Mouse (Mus musculus) midbrain, embryonic 14.5 days (tissue): ENCODE results near the gene Frzb. TPM values are rescaled to one million over a fixed set of nuclear protein-coding genes. Genes with fewer than 3 reads are reported as not detected.

Experiments
- ATAC-seq: fragments of 200-750 bp; cut with Nextera tagmentation; 2 replicates; pipeline ENCODE4 v1.8.0; 2017; ENCODE audit warnings: moderate number of reproducible peaks, moderate library complexity; ENCODE audit not compliant: low FRiP score, low TSS enrichment
- DNase-seq: peaks from one replicate; pipeline ENCODE4 v3.0.0-alpha.2; 2015
- H3K27ac ChIP-seq: fragments of 300-500 bp; sonication (generic); replicated peaks from 2 replicates; pipeline ENCODE4 v1.5.1; 2014; ENCODE audit warnings: mild to moderate bottlenecking, low read depth, low read length, moderate library complexity
- H3K27me3 ChIP-seq: fragments of 300-500 bp; sonication (generic); 2 replicates; pipeline ENCODE4 v1.6.1; 2014; ENCODE audit warnings: low read length, control low read depth, mixed read lengths; ENCODE audit not compliant: control insufficient read depth, insufficient read depth
- H3K36me3 ChIP-seq: fragments of 300-500 bp; sonication (generic); 2 replicates; pipeline ENCODE4 v1.6.1; 2014; ENCODE audit warnings: low read length, control low read depth; ENCODE audit not compliant: control insufficient read depth, insufficient read depth
- H3K4me1 ChIP-seq: fragments of 300-500 bp; sonication (generic); 2 replicates; pipeline ENCODE4 v1.6.1; 2014; ENCODE audit warnings: mild to moderate bottlenecking, antibody characterized with exemption, low read length, control low read depth; ENCODE audit not compliant: control insufficient read depth, insufficient read depth
- H3K4me2 ChIP-seq: fragments of 300-500 bp; sonication (generic); 2 replicates; pipeline ENCODE4 v1.6.1; 2014; ENCODE audit warnings: mild to moderate bottlenecking, low read length, moderate library complexity
- H3K4me3 ChIP-seq: fragments of 300-500 bp; sonication (generic); replicated peaks from 2 replicates; pipeline ENCODE4 v1.5.1; 2014; ENCODE audit warnings: low read depth, low read length
- H3K9ac ChIP-seq: fragments of 300-500 bp; sonication (generic); replicated peaks from 2 replicates; pipeline ENCODE4 v1.6.1; 2014; ENCODE audit warnings: mild to moderate bottlenecking, low read length, moderate library complexity
- H3K9me3 ChIP-seq: fragments of 300-500 bp; sonication (generic); 2 replicates; pipeline ENCODE4 v1.6.1; 2016; ENCODE audit warnings: low read length, control low read depth, mixed read lengths; ENCODE audit not compliant: control insufficient read depth
- WGBS: fragments of 180-500 bp; shearing (Covaris S2); extraction: QIAGEN DNeasy Blood & Tissue Kit; methylation state at CpG from one replicate; pipeline ENCODE4 v1.1.7; 2014; 5-methylcytosine and 5-hydroxymethylcytosine counted together
- polyA plus RNA-seq: library from polyadenylated mRNA; unstranded; fragments of >200 nt; fragmentation: Nextera tagmentation; extraction: Ambion mirVana; gene quantifications from 2 replicates; pipeline ENCODE4 v1.2.1, GENCODE M21; 2014

Frzb gene
- polyA plus RNA-seq, 1 experiment from 2014 or later: 2.2 TPM

- H3K9me3 ChIP-seq: no peaks in the 10 kb centered on the region
- H3K9ac ChIP-seq: no peak overlapping the region
- ATAC-seq: no peak
- H3K4me1 ChIP-seq: 0 out of 2 replicates have a peak, but pooled peaks cover 4% of the 10 kb centered on the region
- H3K4me2 ChIP-seq: no peak overlapping the region
- no peak overlapping the region for H3K27ac ChIP-seq
- DNase-seq: no peak
- H3K27me3 ChIP-seq: no peaks in the 10 kb centered on the region
- 38% methylated on average over 2 of the region's 2 CpGs for WGBS
- H3K4me3 ChIP-seq: no peak overlapping the region
- no peaks in the 10 kb centered on the region for H3K36me3 ChIP-seq
Measured at GRCm38 (mm10) chr2:80437401-80437800, 10.0 kb downstream of the Frzb start.

GRCm38 (mm10) chr2:80434783-80435572 lies 12.4 kb downstream of the Frzb start:
- Histone ChIP-seq H3K4me2 (no peak overlapping the region), H3K9ac (no peak overlapping the region), H3K36me3 (no peaks in the 10 kb centered on the region), H3K4me1 (0 out of 2 replicates have a peak, but pooled peaks cover 4% of the 10 kb centered on the region), H3K4me3 (no peak overlapping the region), H3K27me3 (no peaks in the 10 kb centered on the region), H3K9me3 (no peaks in the 10 kb centered on the region), H3K27ac (no peak overlapping the region)
- no peak for ATAC-seq
- WGBS: 89% methylated on average over 11 of the region's 11 CpGs
- no peak for DNase-seq

GRCm38 (mm10) chr2:80433254-80433876 lies 14.1 kb downstream of the Frzb start:
- Histone ChIP-seq H3K4me3 (no peak overlapping the region), H3K36me3 (no peaks in the 10 kb centered on the region), H3K4me2 (no peak overlapping the region), H3K9ac (no peak overlapping the region), H3K27me3 (no peaks in the 10 kb centered on the region), H3K4me1 (no peaks in the 10 kb centered on the region), H3K27ac (no peak overlapping the region), H3K9me3 (no peaks in the 10 kb centered on the region)
- DNase-seq: no peak
- WGBS: 94% methylated on average over 6 of the region's 6 CpGs
- ATAC-seq: no peak

GRCm38 (mm10) chr2:80430357-80431053 lies 16.9 kb downstream of the Frzb start:
- H3K36me3 ChIP-seq: no peaks in the 10 kb centered on the region
- DNase-seq (no peak), ATAC-seq (no peak)
- no peak overlapping the region for H3K4me3 ChIP-seq
- H3K27me3 ChIP-seq: no peaks in the 10 kb centered on the region
- no peak overlapping the region for H3K9ac ChIP-seq
- no peak overlapping the region for H3K27ac ChIP-seq
- no peak overlapping the region for H3K4me2 ChIP-seq
- H3K9me3 ChIP-seq: no peaks in the 10 kb centered on the region
- no peaks in the 10 kb centered on the region for H3K4me1 ChIP-seq
- WGBS: 73% methylated on average over 1 of the region's 1 CpGs

GRCm38 (mm10) chr2:80423116-80423515 lies 24.3 kb downstream of the Frzb start:
- H3K27me3 ChIP-seq: no peaks in the 10 kb centered on the region
- H3K9me3 ChIP-seq: no peaks in the 10 kb centered on the region
- no peak overlapping the region for H3K4me2 ChIP-seq
- no peak overlapping the region for H3K4me3 ChIP-seq
- DNase-seq (no peak), ATAC-seq (no peak)
- no peak overlapping the region for H3K27ac ChIP-seq
- H3K9ac ChIP-seq: no peak overlapping the region
- WGBS: 95% methylated on average over 5 of the region's 5 CpGs
- no peaks in the 10 kb centered on the region for H3K36me3 ChIP-seq
- H3K4me1 ChIP-seq: no peaks in the 10 kb centered on the region

- Histone ChIP-seq H3K4me3 (no peak overlapping the region), H3K4me2 (no peak overlapping the region), H3K4me1 (no peaks in the 10 kb centered on the region), H3K9ac (no peak overlapping the region), H3K36me3 (no peaks in the 10 kb centered on the region), H3K27ac (no peak overlapping the region), H3K27me3 (no peaks in the 10 kb centered on the region), H3K9me3 (no peaks in the 10 kb centered on the region)
- no peak for DNase-seq
- ATAC-seq: no peak
- WGBS: 80% methylated on average over 1 of the region's 1 CpGs
Measured at GRCm38 (mm10) chr2:80421990-80422389, 25.4 kb downstream of the Frzb start.

GRCm38 (mm10) chr2:80416286-80416685 lies 31.1 kb downstream of the Frzb start:
- Histone ChIP-seq H3K9me3 (no peaks in the 10 kb centered on the region), H3K4me2 (no peak overlapping the region), H3K4me3 (no peak overlapping the region), H3K27me3 (no peaks in the 10 kb centered on the region), H3K27ac (no peak overlapping the region), H3K9ac (no peak overlapping the region), H3K36me3 (no peaks in the 10 kb centered on the region), H3K4me1 (no peaks in the 10 kb centered on the region)
- ATAC-seq: no peak
- DNase-seq: no peak
- WGBS: 85% methylated on average over 6 of the region's 6 CpGs

GRCm38 (mm10) chr2:80414387-80414786 lies 33.0 kb downstream of the Frzb start:
- H3K4me2 ChIP-seq: no peak overlapping the region
- no peaks in the 10 kb centered on the region for H3K36me3 ChIP-seq
- no peak overlapping the region for H3K9ac ChIP-seq
- DNase-seq (no peak), ATAC-seq (no peak)
- no peak overlapping the region for H3K27ac ChIP-seq
- no peaks in the 10 kb centered on the region for H3K9me3 ChIP-seq
- no peak overlapping the region for H3K4me3 ChIP-seq
- no peaks in the 10 kb centered on the region for H3K4me1 ChIP-seq
- 85% methylated on average over 3 of the region's 3 CpGs for WGBS
- H3K27me3 ChIP-seq: no peaks in the 10 kb centered on the region
